Mouse (Mus musculus) lung, postnatal 14 days (tissue): ENCODE results near the gene Stag2.
A peak's percentile ranks its signal among the peaks of the same experiment; 100 is the strongest.

Experiments
- DNase-seq: peaks from one replicate; pipeline ENCODE4 v3.0.0; 2021

Gene Stag2

GRCm38 (mm10) chrX:42148788-42149556 lies at the start of gene Stag2:
Gene Stag2, plus strand, starts transcription at chrX:42149317.
- DNase-seq, result peak; percentile 89

GRCm38 (mm10) chrX:42107137-42107536 lies 42.0 kb upstream of the Stag2 start:
- no peak for DNase-seq

GRCm38 (mm10) chrX:42110585-42110984 lies 38.5 kb upstream of the Stag2 start:
- no peak for DNase-seq

GRCm38 (mm10) chrX:42119442-42120048 lies 29.6 kb upstream of the Stag2 start:
- DNase-seq, result no peak

DNA sequence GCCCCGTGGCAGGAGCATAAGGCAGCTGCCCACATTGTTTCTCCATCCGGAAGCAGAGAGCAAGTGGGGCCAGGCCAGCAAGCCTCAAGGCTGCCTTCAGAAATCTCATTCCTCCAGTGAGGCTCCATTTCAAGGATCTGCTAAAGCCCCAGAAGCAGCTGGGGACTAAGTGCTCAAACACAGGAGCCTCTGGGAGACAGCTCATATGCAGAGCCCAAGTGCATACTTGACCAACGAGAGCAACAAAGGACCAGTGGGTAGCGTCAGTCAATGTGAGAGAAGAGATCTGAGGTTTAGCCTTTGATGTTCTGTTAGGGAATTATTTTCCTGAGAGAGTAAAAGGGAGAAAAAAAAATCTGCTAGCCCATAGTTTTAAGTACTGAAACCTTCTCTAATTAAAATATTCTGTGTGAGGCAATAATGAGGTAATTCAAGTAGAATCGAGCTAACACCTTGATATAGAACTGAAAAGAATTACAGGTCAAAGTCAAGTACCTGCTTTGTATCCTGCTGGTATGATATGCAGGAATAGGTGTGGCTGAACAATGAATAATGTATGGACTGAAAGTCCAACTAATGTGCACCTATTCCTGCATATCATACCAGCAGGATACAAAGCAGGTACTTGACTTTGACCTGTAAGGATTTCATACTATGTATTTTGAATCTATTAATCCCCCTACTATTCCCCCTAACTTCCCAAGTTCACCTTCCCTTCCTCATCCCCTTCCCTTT lies 24.0 kb upstream of the Stag2 start:
- DNase-seq, result no peak

DNA sequence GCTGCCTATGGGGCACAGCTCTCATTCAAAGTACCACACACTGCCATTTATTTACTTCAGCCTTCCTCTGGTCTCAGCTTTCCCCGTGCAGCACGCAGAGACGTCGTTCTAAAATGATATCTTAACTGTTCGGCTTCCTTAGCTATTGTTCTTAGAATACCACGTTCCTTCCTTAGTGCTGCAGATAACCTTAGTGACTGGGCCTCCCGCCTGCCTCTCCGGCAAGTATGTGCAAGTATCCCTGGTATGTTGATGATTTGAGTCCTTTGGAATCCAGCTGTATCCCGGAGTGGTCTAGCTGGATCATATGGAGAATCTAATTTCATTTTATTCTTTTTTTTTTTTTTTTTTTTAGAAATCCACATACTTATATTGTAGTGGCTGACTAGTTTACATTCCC lies 9.2 kb upstream of the Stag2 start:
- DNase-seq, result peak; percentile 8

- no peak for DNase-seq
These were observed 6.5 kb upstream of the Stag2 start for GRCm38 (mm10) chrX:42142620-42143019.

DNA sequence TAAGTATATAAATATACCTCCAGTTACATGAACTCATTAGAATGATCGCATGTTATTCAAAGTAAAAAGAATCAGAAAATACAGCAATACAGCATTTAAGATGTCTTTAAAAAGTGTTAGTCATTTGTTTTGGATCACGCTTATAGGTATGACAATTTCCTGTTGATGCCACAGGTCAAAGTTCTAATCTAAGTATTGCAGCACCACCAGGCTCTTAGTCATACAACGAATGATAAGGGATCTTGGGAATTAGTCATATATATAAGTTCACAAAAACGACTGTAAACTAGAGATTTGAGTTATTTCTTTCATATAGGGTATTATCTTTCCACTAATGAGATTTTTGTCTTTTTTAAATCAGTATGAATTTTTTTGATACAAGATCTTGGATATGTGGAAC lies 5.1 kb upstream of the Stag2 start:
- no peak for DNase-seq

GRCm38 (mm10) chrX:42148016-42148451 lies 1.1 kb upstream of the Stag2 start:
- peak; percentile 31 for DNase-seq

GRCm38 (mm10) chrX:42149557-42150345 lies 634 bp downstream of the Stag2 start:
- DNase-seq, result peak; percentile 54

DNA sequence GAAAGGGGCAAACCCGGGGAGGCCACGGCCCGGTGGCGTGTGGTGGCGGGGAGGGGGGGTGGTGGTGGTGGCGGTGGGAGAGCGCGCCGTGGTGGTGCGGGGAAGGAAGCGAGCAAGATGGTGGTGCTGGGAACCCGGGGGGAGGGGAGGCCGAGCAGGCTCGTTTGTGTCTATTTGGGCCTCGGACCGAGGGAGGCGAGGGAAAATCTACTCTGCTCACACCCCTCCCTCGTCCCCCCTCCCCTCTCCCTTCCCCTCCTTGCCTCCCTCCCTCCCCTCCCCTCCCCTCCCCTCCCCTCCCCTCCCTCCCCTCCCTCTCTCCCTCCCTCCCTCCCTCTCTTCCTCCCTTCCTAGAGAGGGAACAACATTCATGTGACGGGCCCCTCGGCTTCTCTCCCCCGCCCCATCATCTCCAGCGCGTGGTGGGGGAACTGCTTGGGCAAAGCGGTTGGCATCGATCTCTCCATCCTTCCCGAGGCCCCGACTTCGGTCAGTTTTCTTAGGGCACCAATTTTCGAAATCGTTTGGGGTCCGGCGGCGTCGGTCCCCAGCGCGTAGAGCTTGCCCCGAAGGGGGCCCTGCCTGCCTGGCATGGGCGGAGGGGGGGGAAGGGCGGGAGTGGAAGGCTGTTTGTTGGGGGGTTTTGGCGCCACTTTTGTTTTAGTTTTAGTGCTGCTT lies 1.4 kb downstream of the Stag2 start:
- DNase-seq, result peak; percentile 78

DNA sequence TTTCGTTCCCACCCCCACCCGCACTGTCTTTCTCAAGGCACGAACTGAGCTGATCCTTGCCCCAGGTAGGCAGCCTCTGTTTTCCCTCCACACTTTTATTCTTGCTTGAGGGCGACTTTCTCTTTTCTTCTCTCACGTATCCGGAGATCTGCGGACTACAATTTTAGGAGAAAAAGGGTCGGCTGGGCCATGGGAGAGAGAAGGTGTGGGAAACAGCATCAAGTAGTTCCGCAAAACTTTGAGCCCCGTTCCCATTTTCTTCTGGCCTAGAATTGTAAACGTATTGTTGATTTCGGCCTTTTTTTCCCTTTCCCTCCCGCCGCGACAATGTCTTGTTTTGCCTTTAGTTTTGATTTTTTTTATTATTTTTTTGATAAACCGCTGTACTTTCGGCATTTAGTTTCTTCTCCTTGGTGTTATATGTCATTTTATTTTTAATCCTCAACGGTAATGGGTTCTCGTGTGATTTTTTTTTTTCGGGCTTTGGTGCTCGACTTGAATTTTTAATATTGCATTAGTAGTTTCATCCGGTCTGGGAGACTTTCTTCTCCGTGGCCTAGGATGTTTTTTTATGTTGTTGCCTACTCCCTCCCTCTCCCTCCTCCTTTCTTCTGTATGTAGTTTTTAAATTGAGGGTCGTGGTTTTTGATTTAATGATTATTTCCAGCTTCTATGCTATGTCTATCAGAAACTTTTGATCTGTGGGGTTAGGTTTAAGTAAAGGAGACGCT lies 2.1 kb downstream of the Stag2 start:
- no peak for DNase-seq

DNA sequence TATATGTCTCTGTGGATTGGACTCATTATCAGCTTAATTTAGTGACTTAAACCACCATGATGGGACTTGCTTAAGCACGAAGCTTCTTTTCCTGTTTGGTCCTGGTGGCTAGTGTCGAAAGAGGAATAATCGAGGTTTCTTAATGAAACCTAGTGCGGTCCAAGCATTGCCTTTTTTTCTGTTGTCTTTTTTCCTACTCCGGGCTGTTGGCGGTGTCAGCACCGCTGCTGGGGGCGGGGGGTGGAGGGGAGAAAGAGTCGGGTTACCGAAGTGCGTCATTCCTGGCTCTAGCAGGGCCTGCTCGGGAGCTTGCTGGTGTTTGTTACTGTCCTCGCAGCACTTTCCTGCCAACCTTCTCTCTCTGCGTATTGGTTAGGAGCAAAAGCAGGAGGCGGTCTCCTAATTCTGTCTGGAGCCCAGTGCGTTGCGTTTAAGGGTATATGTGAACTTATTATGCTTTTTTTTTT lies 2.8 kb downstream of the Stag2 start:
- peak; percentile 82 for DNase-seq

- no peak for DNase-seq
These were observed 3.9 kb downstream of the Stag2 start for GRCm38 (mm10) chrX:42153056-42153455.

DNA sequence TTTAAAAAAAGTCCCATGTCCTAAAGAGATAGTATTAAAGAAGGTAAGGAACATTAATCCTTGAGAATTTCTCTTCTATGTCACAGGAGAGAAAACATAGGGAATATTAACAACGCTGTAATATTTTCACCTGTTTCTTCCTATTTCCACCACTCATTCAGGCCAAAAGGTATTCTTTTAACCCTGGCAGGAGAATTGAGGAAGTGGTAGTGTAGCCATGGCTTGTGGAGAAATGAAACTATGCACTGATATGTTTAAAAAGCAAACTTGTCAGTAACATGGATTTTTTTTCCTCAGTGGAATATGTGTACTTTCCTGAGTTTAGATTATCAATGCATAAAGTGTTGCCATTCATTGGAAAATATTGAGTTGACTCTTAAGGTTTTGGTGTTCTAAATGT lies 16.3 kb downstream of the Stag2 start:
- no peak for DNase-seq

GRCm38 (mm10) chrX:42170811-42171210 lies 21.7 kb downstream of the Stag2 start:
- DNase-seq, result no peak

DNA sequence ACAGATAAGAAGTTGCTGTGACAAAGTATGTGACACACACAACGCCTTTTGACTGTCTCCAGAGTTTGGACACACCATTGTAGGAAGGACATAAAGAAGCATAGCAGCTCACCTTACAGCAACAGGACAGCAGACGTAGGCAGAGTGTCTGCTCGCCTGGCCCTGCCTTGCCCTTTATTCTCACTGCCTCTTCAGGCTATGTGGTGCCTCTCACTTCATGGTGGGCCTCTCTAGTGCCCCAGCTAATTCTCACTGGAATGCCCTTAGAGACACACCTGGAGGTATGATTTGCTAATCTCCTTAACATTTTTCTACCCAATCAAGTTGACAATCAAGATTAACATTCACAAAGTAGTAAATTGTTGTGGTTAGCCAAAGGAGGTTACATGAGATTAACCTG lies 38.5 kb downstream of the Stag2 start:
- no peak for DNase-seq

DNA sequence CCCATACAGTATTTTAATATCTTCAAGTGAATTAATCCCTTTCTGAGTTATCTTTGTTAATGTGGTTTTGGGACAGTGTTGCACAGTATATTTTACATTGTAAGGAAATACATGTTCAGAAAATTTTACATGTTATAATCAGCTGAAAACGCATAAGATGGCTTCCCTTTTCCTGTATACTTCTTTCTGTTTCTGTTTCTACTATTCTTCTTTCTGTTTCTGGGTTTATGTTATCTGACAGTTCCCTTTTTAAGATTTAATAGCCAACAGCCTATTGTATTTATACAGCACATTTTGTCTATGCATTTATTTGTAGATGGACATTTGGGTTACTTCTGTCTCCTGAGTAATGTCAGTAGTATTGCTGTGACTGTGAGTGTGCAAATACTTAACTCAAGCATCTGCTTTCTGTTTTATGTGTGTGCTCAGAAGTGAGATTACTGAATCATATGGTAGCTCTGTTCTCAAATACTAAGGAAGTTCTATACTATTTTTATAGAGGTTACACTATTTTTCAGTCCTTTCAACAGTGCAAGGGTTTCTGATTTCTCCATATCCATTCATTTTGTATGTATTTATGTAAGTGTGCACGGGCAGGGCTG lies 39.8 kb downstream of the Stag2 start:
- no peak for DNase-seq

DNA sequence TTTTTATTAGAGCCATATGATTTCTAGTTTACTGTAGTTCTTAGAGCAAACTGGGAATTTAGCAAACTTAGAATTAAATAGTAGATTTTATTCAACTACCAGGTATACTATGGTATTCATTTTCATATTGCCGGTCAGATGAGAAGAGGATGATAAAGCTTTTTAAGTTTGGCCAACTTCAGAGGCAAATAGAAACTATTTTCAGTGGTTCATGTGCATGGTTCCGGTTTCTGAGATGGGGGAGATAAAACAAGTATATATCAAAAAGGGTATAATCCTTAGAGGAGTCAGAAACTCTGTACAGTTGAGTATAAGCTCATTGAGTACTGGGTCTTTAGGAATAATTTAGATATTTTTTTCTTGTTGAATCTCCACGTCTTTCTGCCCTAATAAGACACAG lies 45.5 kb downstream of the Stag2 start:
- DNase-seq, result no peak

DNA sequence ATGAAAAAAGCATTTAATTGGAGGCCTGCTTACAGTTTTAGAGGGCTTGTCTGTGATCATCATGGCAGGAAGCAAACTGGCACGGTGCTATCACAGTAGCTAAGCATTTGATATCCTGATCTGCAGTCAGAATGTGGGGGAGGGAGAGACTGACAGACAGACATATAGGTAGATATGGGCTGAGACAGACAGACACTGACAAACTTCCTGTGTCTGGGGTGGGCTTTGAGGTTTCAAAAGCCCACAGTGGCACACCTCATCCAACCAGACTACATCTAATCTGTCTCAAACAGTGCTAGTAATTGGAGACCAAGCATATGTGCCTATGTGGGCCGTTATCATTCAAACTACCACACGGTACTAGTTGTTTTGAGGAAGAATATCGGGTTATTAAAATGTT lies 53.4 kb downstream of the Stag2 start:
- DNase-seq, result no peak

DNA sequence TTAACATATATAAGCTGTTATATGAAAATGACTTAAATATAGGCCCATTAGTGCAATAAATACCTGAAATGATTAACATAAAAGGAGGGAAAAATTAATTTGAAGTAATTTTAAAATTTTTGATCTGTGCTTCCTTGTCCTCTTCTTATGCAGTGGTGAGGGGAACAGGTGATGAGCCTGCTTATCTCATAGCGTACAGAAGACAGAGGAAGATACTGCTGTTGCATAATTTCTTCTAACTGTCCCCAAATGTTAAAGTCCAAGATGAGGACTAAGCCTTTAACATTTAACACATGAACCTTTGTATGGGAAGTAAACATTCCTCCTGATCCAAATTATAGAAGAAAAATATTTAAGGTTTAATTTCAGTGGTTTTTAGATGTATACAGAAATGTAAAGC lies 66.6 kb downstream of the Stag2 start:
- DNase-seq, result no peak
